Mouse (Mus musculus): ENCODE measurements around the gene Prg4. TPM values are rescaled to one million over a fixed set of nuclear protein-coding genes. Genes with fewer than 3 reads are reported as not detected.

The Prg4 gene
- 1.1 and 1.2 TPM in 2 replicates for polyA plus RNA-seq (2015; fragmentation: Nextera tagmentation; extraction: Ambion mirVana)

- Histone ChIP-seq H3K9ac (no peak within 1 kb of the TSS), H3K27me3 (no peaks in the 10 kb centered on the region), H3K9me3 (no peaks in the 10 kb centered on the region), H3K36me3 (no peaks in the 10 kb centered on the region), H3K4me1 (no peaks in the 10 kb centered on the region), H3K4me2 (no peak within 1 kb of the TSS), H3K4me3 (no peak within 1 kb of the TSS), H3K27ac (no peak within 1 kb of the TSS)
- 76% methylated on average over 3 of the region's 3 CpGs for WGBS
- no peak for ATAC-seq (ENCODE audit: insufficient number of reproducible peaks, insufficient read depth, low FRiP score, low TSS enrichment, low read depth)
Observed at GRCm38 (mm10) chr1:150466132-150466531, at the start of gene Prg4. Gene Prg4, minus strand, starts transcription at chr1:150466165.

GRCm38 (mm10) chr1:150513041-150513440 lies 47.1 kb upstream of the Prg4 start:
- H3K36me3 ChIP-seq: no peaks in the 10 kb centered on the region
- WGBS: 92% methylated on average over 2 of the region's 2 CpGs
- H3K9ac ChIP-seq: no peak overlapping the region
- H3K4me3 ChIP-seq: no peak overlapping the region
- H3K4me1 ChIP-seq: no peaks in the 10 kb centered on the region; the same call in 1 of the 2 replicates
- no peak overlapping the region for H3K27ac ChIP-seq
- H3K9me3 ChIP-seq: no peaks in the 10 kb centered on the region
- no peak overlapping the region for H3K4me2 ChIP-seq
- ATAC-seq (ENCODE audit: insufficient number of reproducible peaks, insufficient read depth, low FRiP score, low TSS enrichment, low read depth): no peak
- H3K27me3 ChIP-seq: no peaks in the 10 kb centered on the region

GRCm38 (mm10) chr1:150505794-150506193 lies 39.8 kb upstream of the Prg4 start:
- H3K4me3 ChIP-seq: no peak overlapping the region
- no peaks in the 10 kb centered on the region for H3K36me3 ChIP-seq
- H3K27me3 ChIP-seq: no peaks in the 10 kb centered on the region
- H3K9me3 ChIP-seq: no peaks in the 10 kb centered on the region
- WGBS: 58% methylated on average over 2 of the region's 2 CpGs
- no peak overlapping the region for H3K4me2 ChIP-seq
- no peak overlapping the region for H3K27ac ChIP-seq
- no peak overlapping the region for H3K9ac ChIP-seq
- ATAC-seq (ENCODE audit: insufficient number of reproducible peaks, insufficient read depth, low FRiP score, low TSS enrichment, low read depth): no peak
- no peaks in the 10 kb centered on the region for H3K4me1 ChIP-seq

- 68% methylated on average over 4 of the region's 4 CpGs for WGBS
Observed at GRCm38 (mm10) chr1:150503321-150503720, 37.4 kb upstream of the Prg4 start.

GRCm38 (mm10) chr1:150498177-150498576 lies 32.2 kb upstream of the Prg4 start:
- Histone ChIP-seq H3K4me1 (no peaks in the 10 kb centered on the region), H3K9me3 (peaks cover 7% of the 10 kb centered on the region; the same call in 1 of the 2 replicates)

More at GRCm38 (mm10) chr1:150503321-150503720, 37.4 kb upstream of the Prg4 start:
- H3K9me3 ChIP-seq: peaks cover 4% of the 10 kb centered on the region; the same call in 1 of the 2 replicates
- H3K27me3 ChIP-seq: no peaks in the 10 kb centered on the region
- H3K4me1 ChIP-seq: no peaks in the 10 kb centered on the region
- H3K36me3 ChIP-seq: no peaks in the 10 kb centered on the region
- no peak for ATAC-seq (ENCODE audit: insufficient number of reproducible peaks, insufficient read depth, low FRiP score, low TSS enrichment, low read depth)
- H3K9ac ChIP-seq: no peak overlapping the region
- no peak overlapping the region for H3K4me3 ChIP-seq
- H3K4me2 ChIP-seq: no peak overlapping the region
- no peak overlapping the region for H3K27ac ChIP-seq

GRCm38 (mm10) chr1:150497690-150498089 lies 31.7 kb upstream of the Prg4 start:
- no peak overlapping the region for H3K27ac ChIP-seq
- ATAC-seq (ENCODE audit: insufficient number of reproducible peaks, insufficient read depth, low FRiP score, low TSS enrichment, low read depth): no peak
- H3K9me3 ChIP-seq: peaks cover 7% of the 10 kb centered on the region; the same call in 1 of the 2 replicates
- no peak overlapping the region for H3K4me3 ChIP-seq
- H3K27me3 ChIP-seq: no peaks in the 10 kb centered on the region
- H3K36me3 ChIP-seq: no peaks in the 10 kb centered on the region
- H3K4me2 ChIP-seq: no peak overlapping the region
- no peaks in the 10 kb centered on the region for H3K4me1 ChIP-seq
- WGBS: 40% methylated on average over 2 of the region's 2 CpGs
- no peak overlapping the region for H3K9ac ChIP-seq

More at GRCm38 (mm10) chr1:150498177-150498576, 32.2 kb upstream of the Prg4 start:
- no peak for ATAC-seq (ENCODE audit: insufficient number of reproducible peaks, insufficient read depth, low FRiP score, low TSS enrichment, low read depth)
- Histone ChIP-seq H3K36me3 (no peaks in the 10 kb centered on the region), H3K9ac (no peak overlapping the region), H3K27me3 (no peaks in the 10 kb centered on the region), H3K4me3 (no peak overlapping the region), H3K4me2 (no peak overlapping the region), H3K27ac (no peak overlapping the region)
- 85% methylated on average over 2 of the region's 2 CpGs for WGBS

- Histone ChIP-seq H3K27me3 (no peaks in the 10 kb centered on the region), H3K9ac (no peak overlapping the region), H3K36me3 (no peaks in the 10 kb centered on the region), H3K27ac (no peak overlapping the region), H3K4me3 (no peak overlapping the region), H3K9me3 (peaks cover 7% of the 10 kb centered on the region; the same call in 1 of the 2 replicates), H3K4me1 (no peaks in the 10 kb centered on the region), H3K4me2 (no peak overlapping the region)
- 82% methylated on average over 6 of the region's 6 CpGs for WGBS
- no peak for ATAC-seq (ENCODE audit: insufficient number of reproducible peaks, insufficient read depth, low FRiP score, low TSS enrichment, low read depth)
Observed at GRCm38 (mm10) chr1:150496626-150497302, 30.8 kb upstream of the Prg4 start.

GRCm38 (mm10) chr1:150489148-150489547 lies 23.2 kb upstream of the Prg4 start:
- H3K27ac ChIP-seq: no peak overlapping the region
- no peak overlapping the region for H3K4me3 ChIP-seq
- no peaks in the 10 kb centered on the region for H3K27me3 ChIP-seq
- H3K9ac ChIP-seq: no peak overlapping the region
- no peak overlapping the region for H3K4me2 ChIP-seq
- no peaks in the 10 kb centered on the region for H3K9me3 ChIP-seq
- 89% methylated on average over 2 of the region's 2 CpGs for WGBS
- ATAC-seq (ENCODE audit: insufficient number of reproducible peaks, insufficient read depth, low FRiP score, low TSS enrichment, low read depth): no peak
- no peaks in the 10 kb centered on the region for H3K4me1 ChIP-seq
- no peaks in the 10 kb centered on the region for H3K36me3 ChIP-seq

- Histone ChIP-seq H3K4me1 (peaks cover 8% of the 10 kb centered on the region; the same call in 1 of the 2 replicates), H3K4me3 (no peak overlapping the region), H3K9ac (no peak overlapping the region), H3K27me3 (no peaks in the 10 kb centered on the region), H3K27ac (no peak overlapping the region), H3K4me2 (no peak overlapping the region), H3K9me3 (no peaks in the 10 kb centered on the region), H3K36me3 (no peaks in the 10 kb centered on the region)
- 22% methylated on average over 5 of the region's 5 CpGs for WGBS
- no peak; the same call in 1 of the 2 replicates for ATAC-seq (ENCODE audit: insufficient number of reproducible peaks, insufficient read depth, low FRiP score, low TSS enrichment, low read depth)
Observed at GRCm38 (mm10) chr1:150480674-150481073, 14.7 kb upstream of the Prg4 start.

- 84% methylated on average over 7 of the region's 7 CpGs for WGBS
- Histone ChIP-seq H3K27me3 (no peaks in the 10 kb centered on the region), H3K4me1 (no peaks in the 10 kb centered on the region), H3K9ac (no peak overlapping the region), H3K9me3 (no peaks in the 10 kb centered on the region), H3K36me3 (no peaks in the 10 kb centered on the region), H3K27ac (no peak overlapping the region), H3K4me3 (no peak overlapping the region), H3K4me2 (no peak overlapping the region)
- ATAC-seq (ENCODE audit: insufficient number of reproducible peaks, insufficient read depth, low FRiP score, low TSS enrichment, low read depth): no peak
Observed at GRCm38 (mm10) chr1:150472525-150472924, 6.6 kb upstream of the Prg4 start.

- Histone ChIP-seq H3K27ac (no peak overlapping the region), H3K4me3 (no peak overlapping the region), H3K27me3 (no peaks in the 10 kb centered on the region), H3K4me2 (no peak overlapping the region), H3K9me3 (no peaks in the 10 kb centered on the region), H3K4me1 (no peaks in the 10 kb centered on the region), H3K36me3 (no peaks in the 10 kb centered on the region), H3K9ac (no peak overlapping the region)
- WGBS: 60% methylated on average over 3 of the region's 3 CpGs
- no peak for ATAC-seq (ENCODE audit: insufficient number of reproducible peaks, insufficient read depth, low FRiP score, low TSS enrichment, low read depth)
Observed at GRCm38 (mm10) chr1:150469992-150470391, 4.0 kb upstream of the Prg4 start.

GRCm38 (mm10) chr1:150465364-150465763 lies 601 bp downstream of the Prg4 start:
- Histone ChIP-seq H3K9me3 (no peaks in the 10 kb centered on the region), H3K9ac (no peak overlapping the region), H3K36me3 (no peaks in the 10 kb centered on the region), H3K4me3 (no peak overlapping the region), H3K27ac (no peak overlapping the region), H3K4me1 (no peaks in the 10 kb centered on the region), H3K27me3 (no peaks in the 10 kb centered on the region), H3K4me2 (no peak overlapping the region)
- 79% methylated on average over 10 of the region's 10 CpGs for WGBS
- no peak for ATAC-seq (ENCODE audit: insufficient number of reproducible peaks, insufficient read depth, low FRiP score, low TSS enrichment, low read depth)

All from embryonic facial prominence, embryonic 13.5 days (tissue).